Mouse (Mus musculus): ENCODE measurements at regions not wholly inside any gene's neighbourhood (a gene's known extent, or its start where the extent isn't known, plus 50 kb on each side); places are given as distances from the start of the nearest gene placed in this dataset.
A peak's percentile ranks its signal among the peaks of the same experiment; 100 is the strongest.

- DNase-seq (ENCODE audit: extremely low read depth, insufficient read length, low spot score): no peak
These were observed 144.7 kb upstream of the Cnot2 start for GRCm38 (mm10) chr10:116726031-116726430.

DNA sequence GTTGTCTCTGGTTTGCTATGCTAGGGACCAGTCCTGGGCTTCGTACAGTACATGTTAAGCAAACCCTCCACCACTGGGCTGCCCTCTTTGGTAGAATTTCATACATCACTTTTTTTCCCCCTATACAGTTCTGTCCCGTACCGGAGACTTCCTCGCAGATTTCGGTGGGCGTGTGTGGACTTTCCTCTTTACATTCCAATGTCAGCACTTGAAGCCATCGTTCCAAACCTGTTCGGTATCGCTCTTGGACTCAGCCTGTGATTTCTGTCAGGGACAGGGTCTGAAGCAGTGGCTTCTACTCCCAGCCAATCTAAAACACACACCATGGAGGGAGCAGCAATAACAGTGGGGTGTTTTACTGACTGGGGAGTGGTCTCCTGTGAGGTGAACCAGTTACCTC lies 140.7 kb upstream of the Cnot2 start:
- DNase-seq (ENCODE audit: extremely low read depth, insufficient read length, low spot score): no peak

- DNase-seq (ENCODE audit: extremely low read depth, insufficient read length, low spot score): no peak
These were observed 138.3 kb upstream of the Cnot2 start for GRCm38 (mm10) chr10:116719616-116720015.

DNA sequence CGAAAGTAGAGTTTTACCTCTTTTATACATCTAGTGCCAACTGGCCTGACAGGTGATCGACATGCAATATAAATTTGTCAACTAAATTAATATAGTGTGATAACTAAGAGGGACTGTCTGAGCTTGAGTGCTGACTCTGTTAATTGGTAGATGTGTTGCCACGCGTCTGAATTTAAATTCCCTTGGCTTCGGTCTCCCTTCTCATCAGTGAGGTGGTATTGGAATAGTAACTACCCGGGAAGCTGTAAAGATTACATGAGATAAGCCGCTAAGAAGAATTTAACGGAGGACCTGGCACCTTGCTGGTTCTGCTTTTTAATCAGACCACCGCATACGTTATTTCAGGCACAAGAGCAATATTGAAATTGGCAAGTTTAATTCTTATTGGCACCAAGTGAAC lies 136.7 kb upstream of the Cnot2 start:
- DNase-seq (ENCODE audit: extremely low read depth, insufficient read length, low spot score): no peak

- no peak for DNase-seq (ENCODE audit: extremely low read depth, insufficient read length, low spot score)
These were observed 135.8 kb upstream of the Cnot2 start for GRCm38 (mm10) chr10:116717017-116717643.

DNA sequence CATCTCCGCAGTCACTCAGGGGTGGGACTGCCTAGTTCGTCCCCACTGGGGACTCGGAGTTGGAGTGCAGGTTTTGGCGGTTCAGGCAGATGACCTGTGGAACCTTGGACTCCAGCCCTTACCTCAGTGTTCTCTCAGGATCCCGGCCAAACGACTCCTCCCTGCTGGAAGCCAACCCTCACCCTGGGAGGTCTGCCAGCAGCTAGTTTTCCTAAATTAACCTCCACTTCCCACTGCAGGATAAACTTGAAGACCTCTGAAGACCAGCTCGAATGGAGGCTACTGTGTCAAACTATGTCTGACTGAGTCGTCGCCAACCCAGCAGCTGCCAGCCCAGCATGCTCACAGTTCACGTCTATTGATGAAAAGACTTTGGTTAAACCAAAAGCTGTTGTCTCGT lies 132.1 kb upstream of the Cnot2 start:
- DNase-seq (ENCODE audit: extremely low read depth, insufficient read length, low spot score): peak; percentile 25

- no peak for DNase-seq (ENCODE audit: extremely low read depth, insufficient read length, low spot score)
These were observed 125.7 kb upstream of the Cnot2 start for GRCm38 (mm10) chr10:116707025-116707424.

DNA sequence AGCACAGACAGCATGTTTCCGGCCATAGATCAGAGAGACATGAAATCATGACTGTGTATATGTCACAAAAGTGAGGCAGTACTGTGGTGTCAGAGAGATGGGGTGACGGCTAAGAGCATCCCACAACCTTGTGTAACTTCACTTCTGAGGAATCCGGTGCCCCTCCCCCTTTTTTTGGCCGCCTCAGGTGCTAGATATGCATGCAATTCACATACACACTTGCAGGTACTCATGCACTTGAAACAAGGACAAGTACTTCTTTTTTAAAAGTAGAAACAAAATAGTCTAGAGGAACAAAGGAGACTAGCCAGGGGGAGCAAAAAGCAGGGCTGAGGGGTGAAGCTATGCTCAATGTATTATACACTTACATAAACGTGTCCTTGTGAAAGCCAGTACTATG lies 120.0 kb upstream of the Cnot2 start:
- DNase-seq (ENCODE audit: extremely low read depth, insufficient read length, low spot score): no peak

GRCm38 (mm10) chr10:116699711-116700110 lies 118.4 kb upstream of the Cnot2 start:
- DNase-seq (ENCODE audit: extremely low read depth, insufficient read length, low spot score): no peak

GRCm38 (mm10) chr10:116697628-116698316 lies 116.5 kb upstream of the Cnot2 start:
- no peak for DNase-seq (ENCODE audit: extremely low read depth, insufficient read length, low spot score)

- DNase-seq (ENCODE audit: extremely low read depth, insufficient read length, low spot score): no peak
These were observed 112.5 kb upstream of the Cnot2 start for GRCm38 (mm10) chr10:116693816-116694215.

- no peak for DNase-seq (ENCODE audit: extremely low read depth, insufficient read length, low spot score)
These were observed 105.4 kb upstream of the Cnot2 start for GRCm38 (mm10) chr10:116686741-116687140.

- DNase-seq (ENCODE audit: extremely low read depth, insufficient read length, low spot score): no peak
These were observed 102.1 kb upstream of the Cnot2 start for GRCm38 (mm10) chr10:116683374-116683773.

GRCm38 (mm10) chr10:116678950-116679735 lies 97.8 kb upstream of the Cnot2 start:
- DNase-seq (ENCODE audit: extremely low read depth, insufficient read length, low spot score): no peak

- DNase-seq (ENCODE audit: extremely low read depth, insufficient read length, low spot score): no peak
These were observed 96.6 kb upstream of the Cnot2 start for GRCm38 (mm10) chr10:116677949-116678348.

DNA sequence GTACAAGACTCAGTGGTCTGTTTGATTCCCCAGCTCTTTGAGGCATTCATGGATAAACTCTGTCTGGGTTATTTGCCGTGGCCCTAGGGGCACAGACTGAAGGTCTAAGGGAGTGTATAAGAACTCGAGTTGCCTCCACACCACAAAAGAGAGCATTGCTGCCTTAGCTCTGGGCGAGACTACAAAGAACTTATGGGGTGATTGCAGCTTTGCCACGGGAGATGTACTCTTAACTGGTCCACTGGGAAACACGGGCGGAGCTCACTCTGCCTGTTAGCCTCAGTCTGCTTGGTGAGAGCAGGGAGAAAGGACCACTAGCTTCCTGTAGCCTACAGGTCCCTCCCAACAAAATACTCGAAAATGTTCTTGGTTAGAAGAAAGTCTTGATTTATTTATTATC lies 93.9 kb upstream of the Cnot2 start:
- no peak for DNase-seq (ENCODE audit: extremely low read depth, insufficient read length, low spot score)

- DNase-seq (ENCODE audit: extremely low read depth, insufficient read length, low spot score): peak; percentile 72
These were observed 93.0 kb upstream of the Cnot2 start for GRCm38 (mm10) chr10:116674348-116674747.

DNA sequence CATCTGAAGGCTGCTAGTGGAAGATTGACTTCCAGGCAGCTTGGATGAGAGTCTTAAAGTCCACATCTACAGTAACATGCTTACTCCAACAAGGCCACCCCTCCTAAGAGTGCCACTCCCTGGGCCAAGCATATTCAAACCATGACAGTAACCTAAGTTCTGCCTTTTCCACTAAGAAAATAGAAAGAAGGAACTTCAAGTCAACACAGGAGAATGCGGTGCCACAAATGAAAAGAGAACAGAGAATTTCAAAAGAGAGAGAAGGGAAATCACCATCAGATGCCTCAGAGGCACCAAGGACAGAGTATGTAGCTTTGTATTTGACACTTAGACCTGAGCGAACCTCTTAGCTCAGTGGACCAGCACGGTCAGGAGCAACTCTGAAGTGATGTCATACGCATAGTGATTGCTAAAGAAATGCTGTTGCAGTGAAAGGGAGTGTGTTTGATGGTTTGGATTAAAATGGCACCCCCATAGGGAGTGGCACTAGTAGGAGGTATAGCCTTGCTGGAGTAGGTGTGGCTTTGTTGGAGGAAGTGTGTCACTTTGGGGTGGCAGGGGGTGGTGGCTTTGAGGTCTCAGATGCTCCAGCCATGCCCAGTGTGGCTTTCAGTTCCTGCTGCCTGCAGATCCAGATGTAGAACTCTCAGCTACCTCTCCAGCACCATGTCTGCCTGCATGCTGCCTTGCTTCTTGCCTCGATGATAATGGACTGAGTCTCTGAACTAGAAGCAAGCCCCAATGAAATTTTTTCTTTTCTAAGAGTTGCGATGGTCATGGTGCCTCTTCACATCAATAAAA lies 77.1 kb upstream of the Cnot2 start:
- no peak for DNase-seq (ENCODE audit: extremely low read depth, insufficient read length, low spot score)

GRCm38 (mm10) chr10:116655891-116656290 lies 74.6 kb upstream of the Cnot2 start:
- no peak for DNase-seq (ENCODE audit: extremely low read depth, insufficient read length, low spot score)

DNA sequence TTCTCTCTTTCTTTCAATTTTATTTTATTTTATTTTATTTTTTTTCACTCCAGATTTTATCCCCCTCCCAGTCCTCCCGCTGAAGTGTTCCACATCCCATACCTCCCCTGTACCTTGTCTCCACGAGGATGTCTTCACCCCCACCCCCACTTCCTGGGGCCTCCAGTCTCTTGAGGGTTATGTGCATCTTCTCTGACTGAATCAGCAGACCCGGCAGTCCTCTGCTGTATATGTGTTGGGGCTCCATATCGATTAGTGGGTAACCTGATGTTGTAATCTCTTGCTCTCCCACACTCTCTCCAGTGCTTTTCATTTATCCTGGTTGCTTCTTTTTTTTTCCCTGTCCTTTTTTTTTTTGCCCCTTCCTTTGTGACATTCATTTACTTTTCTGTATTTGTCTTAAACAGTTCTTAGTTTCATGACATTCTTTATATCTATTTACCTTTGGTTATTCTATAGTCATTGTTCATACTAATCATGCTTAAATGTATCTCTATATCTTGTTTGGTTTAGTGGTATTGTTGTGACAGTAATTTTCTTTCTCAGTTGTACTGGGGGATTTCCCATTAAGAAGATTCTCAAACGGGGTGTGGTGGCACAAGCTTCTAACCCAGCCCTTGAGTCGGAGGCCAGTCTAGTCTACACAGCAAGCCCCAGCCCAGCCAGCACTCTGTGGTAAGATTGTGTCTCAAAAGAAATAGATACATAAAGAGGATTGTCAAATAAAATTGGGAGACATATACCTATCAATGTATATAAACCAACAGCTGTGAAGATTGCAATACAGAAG lies 73.9 kb upstream of the Cnot2 start:
- DNase-seq (ENCODE audit: extremely low read depth, insufficient read length, low spot score): no peak

Measured in 3134 (cell line).